Mouse (Mus musculus): ENCODE results near the gene Rassf3. TPM values are rescaled to one million over a fixed set of nuclear protein-coding genes. Genes with fewer than 3 reads are reported as not detected.

Rassf3 gene
- polyA plus RNA-seq, 2 experiments, result 20.7 to 23.2 TPM

DNA sequence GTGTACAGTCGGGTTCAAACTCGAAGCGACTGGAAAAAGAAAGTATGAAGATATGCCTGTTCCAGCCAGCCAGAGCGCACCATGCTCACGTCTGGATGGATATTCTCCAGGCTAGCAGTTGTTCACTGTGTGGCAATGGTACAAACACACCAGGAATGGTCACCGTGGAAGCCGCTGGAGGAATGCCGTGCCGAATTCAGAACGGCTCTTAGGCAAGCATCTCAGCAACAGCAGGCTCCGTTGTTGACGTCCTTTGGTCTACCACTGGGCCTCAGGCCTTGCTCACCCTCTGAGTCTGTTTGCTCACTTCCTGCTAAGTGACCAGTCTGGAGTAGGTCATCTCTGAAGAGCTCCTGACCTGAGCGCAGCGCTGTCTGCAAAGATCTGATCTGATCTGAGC lies 57.3 kb downstream of the Rassf3 start:
- H3K36me3 ChIP-seq (ENCODE audit: control insufficient read depth, insufficient read depth, low read length), result peaks cover 33% of the 10 kb centered on the region
- no peak overlapping the region for H3K4me3 ChIP-seq (replicated peaks; ENCODE audit: low read length)
- no peaks in the 10 kb centered on the region for H3K27me3 ChIP-seq (ENCODE audit: control insufficient read depth, insufficient read depth, low read length)
- H3K4me1 ChIP-seq (ENCODE audit: control insufficient read depth, insufficient read depth, low read length), result peaks cover 23% of the 10 kb centered on the region
- H3K27ac ChIP-seq (replicated peaks; ENCODE audit: low read depth, low read length), result no peak overlapping the region
- H3K9me3 ChIP-seq (ENCODE audit: control insufficient read depth, low read length), result no peaks in the 10 kb centered on the region
- ATAC-seq (ENCODE audit: low FRiP score, low read depth) (no peak), DNase-seq (ENCODE audit: low spot score) (no peak)
- WGBS, result 91% methylated on average over 14 of the region's 14 CpGs
- no peak overlapping the region for H3K9ac ChIP-seq (ENCODE audit: low read depth, low read length, severe bottlenecking)
- no peak overlapping the region for H3K4me2 ChIP-seq (replicated peaks; ENCODE audit: low read depth, low read length, severe bottlenecking)
- TF ChIP-seq POLR2A (IDR thresholded peaks at IDR 0.05; ENCODE audit: borderline replicate concordance, extremely low read depth, insufficient read depth, insufficient read length), result no peak

DNA sequence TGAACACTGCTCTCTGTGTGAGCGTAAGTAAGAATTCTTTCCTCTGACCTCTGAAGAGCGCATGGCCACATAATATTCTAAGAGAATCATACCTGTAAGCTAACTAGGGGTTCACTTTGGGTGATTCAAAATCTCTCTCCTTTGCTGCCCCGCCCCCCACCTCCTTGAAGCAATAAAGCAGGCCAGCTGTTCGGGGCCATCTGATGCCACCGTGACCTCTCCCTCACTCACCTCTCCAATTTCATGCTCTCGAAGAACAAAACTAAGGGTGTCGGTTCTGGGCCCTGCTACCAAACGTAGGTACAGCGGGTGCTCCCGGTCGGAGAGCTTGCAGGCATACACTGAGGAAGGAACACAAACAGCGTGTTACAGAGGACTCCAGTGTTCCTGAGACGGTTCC lies 62.0 kb downstream of the Rassf3 start:
- Histone ChIP-seq H3K27me3 (ENCODE audit: control insufficient read depth, insufficient read depth, low read length) (no peaks in the 10 kb centered on the region), H3K4me3 (replicated peaks; ENCODE audit: low read length) (no peak overlapping the region), H3K4me2 (replicated peaks; ENCODE audit: low read depth, low read length, severe bottlenecking) (no peak overlapping the region), H3K36me3 (ENCODE audit: control insufficient read depth, insufficient read depth, low read length) (peaks cover 53% of the 10 kb centered on the region), H3K27ac (replicated peaks; ENCODE audit: low read depth, low read length) (no peak overlapping the region), H3K9me3 (ENCODE audit: control insufficient read depth, low read length) (no peaks in the 10 kb centered on the region), H3K9ac (ENCODE audit: low read depth, low read length, severe bottlenecking) (no peak overlapping the region), H3K4me1 (ENCODE audit: control insufficient read depth, insufficient read depth, low read length) (no peaks in the 10 kb centered on the region)
- 69% methylated on average over 13 of the region's 13 CpGs for WGBS
- no peak for DNase-seq (ENCODE audit: low spot score)
- ATAC-seq (ENCODE audit: low FRiP score, low read depth), result no peak
- no peak for TF ChIP-seq POLR2A (IDR thresholded peaks at IDR 0.05; ENCODE audit: borderline replicate concordance, extremely low read depth, insufficient read depth, insufficient read length)

DNA sequence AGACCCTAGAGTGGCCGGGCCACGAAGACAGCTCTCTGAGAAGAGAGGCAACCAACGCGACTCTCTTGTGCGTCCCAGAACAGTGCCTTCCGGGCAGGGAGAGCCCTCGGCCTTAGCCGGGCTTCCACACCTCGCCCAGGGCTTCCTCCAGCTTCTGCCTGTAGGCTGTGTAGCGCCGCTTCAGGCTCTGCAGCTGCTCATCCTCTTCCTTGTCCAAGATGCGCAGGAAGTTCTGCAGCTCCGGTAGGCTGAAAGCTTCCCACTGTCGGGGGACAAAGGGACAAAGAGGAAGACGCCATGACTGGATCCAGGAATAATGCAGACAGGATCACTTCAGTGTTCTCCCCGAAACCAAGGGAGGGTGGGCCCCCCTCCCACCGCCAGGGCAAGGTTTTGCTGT lies 63.3 kb downstream of the Rassf3 start:
- Histone ChIP-seq H3K9me3 (ENCODE audit: control insufficient read depth, low read length) (no peaks in the 10 kb centered on the region), H3K4me1 (ENCODE audit: control insufficient read depth, insufficient read depth, low read length) (no peaks in the 10 kb centered on the region), H3K36me3 (ENCODE audit: control insufficient read depth, insufficient read depth, low read length) (peaks cover 50% of the 10 kb centered on the region), H3K9ac (ENCODE audit: low read depth, low read length, severe bottlenecking) (no peak overlapping the region), H3K27ac (replicated peaks; ENCODE audit: low read depth, low read length) (no peak overlapping the region), H3K4me3 (replicated peaks; ENCODE audit: low read length) (no peak overlapping the region), H3K4me2 (replicated peaks; ENCODE audit: low read depth, low read length, severe bottlenecking) (no peak overlapping the region), H3K27me3 (ENCODE audit: control insufficient read depth, insufficient read depth, low read length) (no peaks in the 10 kb centered on the region)
- ATAC-seq (ENCODE audit: low FRiP score, low read depth) (no peak), DNase-seq (ENCODE audit: low spot score) (no peak)
- TF ChIP-seq POLR2A (IDR thresholded peaks at IDR 0.05; ENCODE audit: borderline replicate concordance, extremely low read depth, insufficient read depth, insufficient read length), result no peak
- WGBS, result 86% methylated on average over 17 of the region's 17 CpGs

DNA sequence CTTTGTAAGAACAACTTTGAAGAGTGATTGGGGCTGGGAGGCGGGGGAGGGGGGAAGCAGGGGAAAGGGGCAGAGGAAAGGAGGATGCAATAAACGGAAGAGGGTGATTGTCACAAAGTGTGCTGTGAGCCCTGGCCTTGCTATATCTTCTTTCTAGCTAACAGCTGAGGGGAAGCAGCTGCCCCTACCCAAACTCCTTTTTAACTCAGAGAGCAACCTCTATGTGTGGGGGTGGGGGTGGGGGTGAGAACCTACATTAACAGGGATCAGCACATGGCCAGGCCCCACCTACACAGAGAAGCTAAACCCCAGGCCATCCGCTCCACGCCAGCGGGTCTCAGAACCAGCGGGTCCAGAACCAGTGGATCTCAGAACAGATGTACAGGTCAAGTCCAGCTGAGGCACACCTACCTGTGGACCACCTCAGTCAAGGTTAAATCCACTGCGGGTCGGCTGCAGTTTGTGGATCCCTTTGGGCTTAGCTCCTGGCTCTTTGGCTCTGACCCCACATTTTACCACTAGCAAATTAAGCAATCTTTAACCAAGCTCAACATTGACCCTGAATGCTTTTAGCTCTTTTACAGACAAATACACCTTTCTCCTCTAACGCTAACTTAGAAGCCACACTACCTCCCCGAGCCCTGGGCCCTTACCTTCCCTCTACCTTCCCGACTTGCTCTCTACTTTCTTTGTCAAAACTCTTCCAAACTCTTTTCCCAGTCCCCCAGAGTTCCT lies 64.3 kb downstream of the Rassf3 start:
- Histone ChIP-seq H3K9me3 (ENCODE audit: control insufficient read depth, low read length) (no peaks in the 10 kb centered on the region), H3K9ac (ENCODE audit: low read depth, low read length, severe bottlenecking) (no peak overlapping the region), H3K27me3 (ENCODE audit: control insufficient read depth, insufficient read depth, low read length) (no peaks in the 10 kb centered on the region), H3K36me3 (ENCODE audit: control insufficient read depth, insufficient read depth, low read length) (peaks cover 50% of the 10 kb centered on the region), H3K27ac (replicated peaks; ENCODE audit: low read depth, low read length) (no peak overlapping the region), H3K4me3 (replicated peaks; ENCODE audit: low read length) (no peak overlapping the region), H3K4me1 (ENCODE audit: control insufficient read depth, insufficient read depth, low read length) (no peaks in the 10 kb centered on the region), H3K4me2 (replicated peaks; ENCODE audit: low read depth, low read length, severe bottlenecking) (no peak overlapping the region)
- DNase-seq (ENCODE audit: low spot score), result no peak
- 78% methylated on average over 11 of the region's 11 CpGs for WGBS
- TF ChIP-seq POLR2A (IDR thresholded peaks at IDR 0.05; ENCODE audit: borderline replicate concordance, extremely low read depth, insufficient read depth, insufficient read length), result no peak
- ATAC-seq (ENCODE audit: low FRiP score, low read depth), result peak; percentile 60

DNA sequence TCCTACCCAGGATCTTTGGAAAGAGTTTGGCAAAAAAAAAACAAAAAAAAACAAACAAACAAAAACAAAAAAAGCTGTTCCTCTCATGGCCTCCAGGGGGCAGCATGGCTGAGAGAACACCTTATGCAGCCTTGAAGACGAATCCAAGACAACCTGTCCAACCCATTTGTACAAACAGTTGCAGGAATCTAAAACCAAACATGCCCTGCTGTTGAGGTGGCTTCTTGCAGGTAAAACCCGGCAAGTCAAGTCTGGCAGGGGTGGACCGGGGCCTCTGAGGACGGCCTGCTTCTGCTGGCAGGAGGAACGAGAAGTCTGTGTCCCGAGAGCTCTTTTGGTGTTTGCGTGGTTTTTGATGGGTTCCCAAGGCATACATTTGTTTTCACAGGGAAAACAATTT lies 66.4 kb downstream of the Rassf3 start:
- no peak overlapping the region for H3K9ac ChIP-seq (ENCODE audit: low read depth, low read length, severe bottlenecking)
- DNase-seq (ENCODE audit: low spot score) (no peak), ATAC-seq (ENCODE audit: low FRiP score, low read depth) (no peak)
- H3K36me3 ChIP-seq (ENCODE audit: control insufficient read depth, insufficient read depth, low read length), result peaks cover 31% of the 10 kb centered on the region
- 61% methylated on average over 7 of the region's 7 CpGs for WGBS
- no peaks in the 10 kb centered on the region for H3K27me3 ChIP-seq (ENCODE audit: control insufficient read depth, insufficient read depth, low read length)
- TF ChIP-seq POLR2A (IDR thresholded peaks at IDR 0.05; ENCODE audit: borderline replicate concordance, extremely low read depth, insufficient read depth, insufficient read length), result no peak
- H3K27ac ChIP-seq (replicated peaks; ENCODE audit: low read depth, low read length), result no peak overlapping the region
- no peaks in the 10 kb centered on the region for H3K9me3 ChIP-seq (ENCODE audit: control insufficient read depth, low read length)
- no peak overlapping the region for H3K4me3 ChIP-seq (replicated peaks; ENCODE audit: low read length)
- H3K4me1 ChIP-seq (ENCODE audit: control insufficient read depth, insufficient read depth, low read length), result no peaks in the 10 kb centered on the region
- no peak overlapping the region for H3K4me2 ChIP-seq (replicated peaks; ENCODE audit: low read depth, low read length, severe bottlenecking)
